Mouse (Mus musculus): ENCODE measurements at regions not wholly inside any gene's neighbourhood (a gene's known extent, or its start where the extent isn't known, plus 50 kb on each side); places are given as distances from the start of the nearest gene placed in this dataset.

DNA sequence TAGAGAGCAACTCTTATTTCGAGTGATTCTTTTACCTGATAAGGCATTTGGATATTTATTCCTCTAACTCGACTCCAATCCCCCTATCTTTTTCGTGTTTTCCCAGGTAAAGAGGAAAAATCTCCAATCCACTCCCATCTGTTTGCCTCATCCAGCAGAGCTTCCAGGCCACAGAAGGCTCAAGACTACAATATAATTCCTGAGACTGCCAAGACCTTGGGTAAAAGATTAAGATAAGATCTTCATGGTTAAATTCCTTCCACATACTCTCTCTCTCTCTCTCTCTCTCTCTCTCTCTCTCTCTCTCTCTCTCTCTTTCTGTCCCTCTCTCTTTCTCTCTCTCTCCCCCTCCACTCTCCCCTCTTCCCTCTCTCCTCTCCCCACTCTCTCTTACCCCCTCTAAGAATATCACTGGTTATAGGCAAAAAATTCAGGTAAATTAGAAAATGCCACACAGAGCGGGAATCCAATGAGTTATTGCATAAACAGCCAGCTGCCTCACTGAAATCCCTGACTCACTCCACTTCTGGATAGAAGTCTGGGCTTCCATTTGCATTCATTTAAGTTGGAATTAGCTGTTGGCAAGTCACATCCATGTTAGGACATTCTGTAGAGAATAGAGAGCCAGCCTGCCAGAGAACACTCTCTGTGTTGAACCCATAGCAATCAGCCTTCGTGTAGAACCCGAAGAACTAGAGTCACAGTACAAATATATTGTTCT, 78.9 kb upstream of the Cav2 start:
- H3K27ac ChIP-seq: no peak overlapping the region
- 85% methylated on average over 6 of the region's 6 CpGs for WGBS
- H3K27me3 ChIP-seq (ENCODE audit: insufficient read depth, poor library complexity, severe bottlenecking): no peaks in the 10 kb centered on the region
- peaks cover 6% of the 10 kb centered on the region for H3K4me1 ChIP-seq (replicated peaks)
- H3K4me3 ChIP-seq: no peak overlapping the region
- no peak for DNase-seq (ENCODE audit: low spot score)
- H3K36me3 ChIP-seq: no peaks in the 10 kb centered on the region
- no peaks in the 10 kb centered on the region for H3K9me3 ChIP-seq

DNA sequence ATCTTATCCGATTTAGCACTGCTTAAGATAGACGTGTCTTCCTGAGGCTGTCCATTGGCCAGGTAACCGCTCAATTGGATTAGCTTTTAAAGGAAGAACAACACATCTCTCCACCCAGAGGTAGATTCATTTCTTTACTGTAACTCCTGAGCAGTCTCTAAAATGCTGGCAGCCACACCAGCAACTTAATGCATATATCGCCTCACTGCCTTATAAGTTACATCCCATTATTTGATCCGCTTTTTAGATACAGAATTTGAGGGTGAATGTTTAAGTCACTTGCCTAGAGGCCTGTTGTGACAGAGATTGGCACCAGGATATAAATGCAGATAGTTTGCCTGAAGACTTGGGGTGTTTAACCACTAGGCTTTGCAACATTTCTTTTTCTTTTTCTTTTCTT, 77.7 kb upstream of the Cav2 start:
- WGBS: 94% methylated on average over 5 of the region's 5 CpGs
- Histone ChIP-seq H3K9me3 (no peaks in the 10 kb centered on the region), H3K4me3 (no peak overlapping the region), H3K27me3 (ENCODE audit: insufficient read depth, poor library complexity, severe bottlenecking) (no peaks in the 10 kb centered on the region), H3K4me1 (replicated peaks) (peaks cover 6% of the 10 kb centered on the region), H3K36me3 (no peaks in the 10 kb centered on the region), H3K27ac (no peak overlapping the region)
- no peak for DNase-seq (ENCODE audit: low spot score)

DNA sequence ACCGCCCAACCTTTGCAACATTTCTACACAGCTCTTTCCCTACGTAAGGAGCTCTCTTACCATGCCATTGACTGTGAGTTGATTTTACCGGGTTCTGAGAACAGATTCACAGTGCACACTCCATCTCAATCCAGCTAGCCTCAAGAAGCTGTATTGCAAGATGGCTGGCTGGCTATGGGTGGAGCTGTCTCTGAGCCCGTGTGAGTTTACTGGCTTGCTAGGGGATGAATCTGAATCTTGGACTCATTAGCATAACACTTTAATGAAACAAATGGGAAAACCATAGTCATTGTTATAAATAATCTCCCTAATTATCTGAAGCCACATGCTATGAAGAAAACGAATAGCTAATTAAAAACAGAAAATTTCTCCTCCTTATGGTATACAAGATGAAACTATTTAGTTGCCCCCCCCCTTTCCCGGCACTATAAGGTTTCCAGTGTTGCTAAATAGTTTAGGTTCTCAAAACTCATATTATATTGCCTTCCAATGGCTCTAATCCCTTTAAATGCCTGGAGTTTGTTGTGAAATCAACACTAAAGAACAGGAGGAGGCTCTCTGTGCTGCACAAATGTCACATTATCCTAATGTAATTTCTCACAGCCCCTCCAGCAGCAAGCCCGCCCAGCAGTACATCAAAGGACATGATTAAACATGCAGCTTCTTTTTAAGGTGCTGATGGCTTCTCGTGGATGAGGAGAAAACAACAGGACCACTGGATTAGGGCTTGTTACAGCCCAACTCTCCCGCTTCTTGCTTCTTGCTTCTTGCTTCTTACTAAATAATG, 76.9 kb upstream of the Cav2 start:
- Histone ChIP-seq H3K27me3 (ENCODE audit: insufficient read depth, poor library complexity, severe bottlenecking) (no peaks in the 10 kb centered on the region), H3K36me3 (no peaks in the 10 kb centered on the region), H3K27ac (no peak overlapping the region), H3K9me3 (no peaks in the 10 kb centered on the region), H3K4me3 (no peak overlapping the region), H3K4me1 (replicated peaks) (peaks cover 6% of the 10 kb centered on the region)
- no peak for DNase-seq (ENCODE audit: low spot score)
- 63% methylated on average over 9 of the region's 9 CpGs for WGBS

DNA sequence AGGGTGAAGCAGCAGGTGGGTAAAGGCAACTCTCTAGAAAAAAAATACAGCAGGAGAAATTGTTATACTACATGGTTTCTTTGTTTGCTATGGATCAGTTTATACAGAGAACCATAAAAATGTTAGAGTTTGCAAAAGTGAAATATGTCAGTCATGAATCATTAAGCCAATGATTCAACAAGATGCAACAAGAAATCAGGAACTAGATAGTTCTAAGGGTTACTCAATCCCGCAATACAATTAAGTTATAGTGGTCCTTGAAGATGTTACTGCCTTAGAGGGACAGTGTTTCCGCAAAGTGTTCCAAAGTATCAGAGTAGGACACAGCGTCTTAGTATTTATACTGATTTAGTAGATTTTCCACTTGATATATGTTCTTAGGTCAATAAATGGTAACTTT, 74.1 kb upstream of the Cav2 start:
- H3K9me3 ChIP-seq: no peaks in the 10 kb centered on the region
- H3K36me3 ChIP-seq: no peaks in the 10 kb centered on the region
- no peak overlapping the region for H3K4me3 ChIP-seq
- WGBS: 93% methylated on average over 3 of the region's 3 CpGs
- H3K27ac ChIP-seq: no peak overlapping the region
- H3K4me1 ChIP-seq (replicated peaks): peaks cover 9% of the 10 kb centered on the region
- no peaks in the 10 kb centered on the region for H3K27me3 ChIP-seq (ENCODE audit: insufficient read depth, poor library complexity, severe bottlenecking)
- no peak for DNase-seq (ENCODE audit: low spot score)

DNA sequence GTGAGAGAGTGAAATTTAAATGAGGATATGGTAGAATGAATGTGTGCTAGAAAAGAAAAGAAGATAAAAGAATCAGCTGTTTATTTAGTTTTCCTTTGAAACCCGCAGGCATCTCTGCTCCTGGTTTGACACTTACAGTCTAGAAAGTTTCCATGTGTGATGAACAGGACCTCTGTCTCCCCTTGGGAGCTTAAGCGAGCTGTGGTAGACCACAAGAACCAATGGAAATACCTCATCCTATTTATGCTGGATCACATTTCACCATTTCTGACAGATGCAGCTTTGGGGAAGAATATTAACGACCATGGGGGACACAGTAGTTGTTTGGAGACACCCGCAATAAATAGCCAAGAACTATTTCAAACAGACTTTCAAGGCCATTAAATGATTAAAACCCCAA, 71.2 kb upstream of the Cav2 start:
- Histone ChIP-seq H3K27me3 (ENCODE audit: insufficient read depth, poor library complexity, severe bottlenecking) (no peaks in the 10 kb centered on the region), H3K36me3 (no peaks in the 10 kb centered on the region), H3K9me3 (no peaks in the 10 kb centered on the region), H3K4me1 (replicated peaks) (0 out of 2 replicates have a peak, but pooled peaks cover 2% of the 10 kb centered on the region), H3K4me3 (no peak overlapping the region), H3K27ac (no peak overlapping the region)
- WGBS: 69% methylated on average over 4 of the region's 4 CpGs
- no peak for DNase-seq (ENCODE audit: low spot score)

DNA sequence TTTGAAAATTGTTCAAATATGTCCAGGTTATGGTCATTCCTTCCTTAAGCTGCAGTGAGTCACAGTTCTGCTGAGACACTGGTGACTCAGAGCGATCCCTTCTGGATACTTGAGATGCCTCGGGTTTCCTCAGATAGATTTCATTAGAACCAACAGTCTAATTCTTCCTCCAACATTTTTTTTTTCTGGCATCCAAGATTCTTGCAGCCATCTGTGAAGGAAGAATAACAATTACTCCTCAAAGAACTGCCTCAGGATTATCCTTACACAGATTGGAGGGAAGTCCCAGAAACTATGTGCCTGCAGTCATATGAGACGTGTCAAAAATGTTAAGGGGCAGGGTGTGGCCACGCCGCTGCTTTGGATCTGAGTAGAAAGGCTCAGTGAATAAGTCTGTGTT, 69.6 kb upstream of the Cav2 start:
- WGBS: 64% methylated on average over 5 of the region's 5 CpGs
- peak; percentile 8 for DNase-seq (ENCODE audit: low spot score)

DNA sequence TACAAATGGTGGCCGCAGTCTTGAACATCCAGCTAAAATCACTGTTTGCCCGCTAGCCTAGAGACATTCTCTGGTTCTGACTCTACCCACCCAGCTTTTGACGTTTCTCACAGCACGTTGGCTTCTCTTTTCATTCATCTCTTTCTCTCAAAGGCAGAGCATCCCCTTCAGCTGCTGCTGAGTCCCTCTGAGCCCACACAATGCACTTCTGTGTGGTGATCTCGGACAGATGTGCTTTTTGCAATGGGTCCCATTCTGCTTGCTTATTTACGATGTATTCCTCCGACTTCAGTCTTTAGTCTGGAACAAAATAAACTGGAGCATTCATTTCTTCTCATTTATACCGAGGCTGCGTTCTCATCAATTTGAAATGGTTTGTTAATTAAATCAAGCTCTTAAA, 66.2 kb upstream of the Cav2 start:
- Histone ChIP-seq H3K27me3 (ENCODE audit: insufficient read depth, poor library complexity, severe bottlenecking) (no peaks in the 10 kb centered on the region), H3K9me3 (no peaks in the 10 kb centered on the region), H3K4me1 (replicated peaks) (0 out of 2 replicates have a peak, but pooled peaks cover 2% of the 10 kb centered on the region), H3K36me3 (no peaks in the 10 kb centered on the region), H3K27ac (no peak overlapping the region), H3K4me3 (no peak overlapping the region)
- DNase-seq (ENCODE audit: low spot score): no peak
- WGBS: 57% methylated on average over 9 of the region's 9 CpGs

More for the DNA sequence above, 69.6 kb upstream of the Cav2 start:
- Histone ChIP-seq H3K27ac (no peak overlapping the region), H3K9me3 (no peaks in the 10 kb centered on the region), H3K36me3 (no peaks in the 10 kb centered on the region), H3K4me3 (no peak overlapping the region), H3K27me3 (ENCODE audit: insufficient read depth, poor library complexity, severe bottlenecking) (no peaks in the 10 kb centered on the region), H3K4me1 (replicated peaks) (0 out of 2 replicates have a peak, but pooled peaks cover 2% of the 10 kb centered on the region)

DNA sequence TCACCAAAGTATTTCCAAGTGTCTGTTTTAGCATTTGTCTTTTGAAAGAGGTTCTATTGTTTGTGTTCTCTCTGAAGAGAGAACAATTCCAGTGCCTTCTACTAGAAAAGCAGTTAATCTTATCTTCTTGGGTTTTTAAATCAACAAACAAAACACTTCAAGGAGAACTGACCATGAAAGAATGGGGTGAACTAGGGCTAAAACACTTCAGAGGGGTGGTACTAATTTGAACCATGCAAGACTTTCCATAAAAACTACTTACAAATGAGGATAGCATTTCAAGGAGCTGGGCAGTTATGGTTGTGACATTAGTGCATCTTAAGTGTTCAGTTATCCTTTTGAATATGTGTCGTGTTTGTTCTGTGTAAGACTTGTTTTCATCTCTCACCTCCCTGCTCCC, 64.5 kb upstream of the Cav2 start:
- Histone ChIP-seq H3K27ac (no peak overlapping the region), H3K4me3 (no peak overlapping the region), H3K36me3 (no peaks in the 10 kb centered on the region), H3K4me1 (replicated peaks) (0 out of 2 replicates have a peak, but pooled peaks cover 1% of the 10 kb centered on the region), H3K9me3 (no peaks in the 10 kb centered on the region), H3K27me3 (ENCODE audit: insufficient read depth, poor library complexity, severe bottlenecking) (no peaks in the 10 kb centered on the region)
- DNase-seq (ENCODE audit: low spot score): no peak
- WGBS: 75% methylated on average over 1 of the region's 1 CpGs

DNA sequence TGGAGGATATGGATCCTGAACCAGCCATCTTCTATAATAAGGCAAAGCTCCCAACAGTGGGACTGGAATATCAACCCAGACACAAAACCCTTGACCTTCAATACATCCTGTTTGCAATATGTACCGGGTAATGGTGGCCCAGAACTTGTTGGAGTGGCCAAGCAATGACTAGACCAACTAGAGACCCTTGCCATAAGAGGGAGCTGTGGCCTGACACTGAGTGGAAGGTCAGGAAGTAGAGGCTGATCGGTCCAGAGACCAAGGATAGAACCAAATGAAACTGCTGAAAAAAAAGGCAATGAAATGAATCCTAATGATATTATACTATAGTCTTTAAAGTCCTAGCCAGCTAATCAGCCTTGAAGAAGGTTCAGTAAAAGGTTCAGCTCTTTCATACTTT, 57.2 kb upstream of the Cav2 start:
- Histone ChIP-seq H3K4me1 (replicated peaks) (no peaks in the 10 kb centered on the region), H3K4me3 (no peak overlapping the region), H3K27ac (no peak overlapping the region), H3K9me3 (no peaks in the 10 kb centered on the region), H3K36me3 (no peaks in the 10 kb centered on the region), H3K27me3 (ENCODE audit: insufficient read depth, poor library complexity, severe bottlenecking) (no peaks in the 10 kb centered on the region)
- 87% methylated on average over 2 of the region's 2 CpGs for WGBS
- DNase-seq (ENCODE audit: low spot score): no peak

DNA sequence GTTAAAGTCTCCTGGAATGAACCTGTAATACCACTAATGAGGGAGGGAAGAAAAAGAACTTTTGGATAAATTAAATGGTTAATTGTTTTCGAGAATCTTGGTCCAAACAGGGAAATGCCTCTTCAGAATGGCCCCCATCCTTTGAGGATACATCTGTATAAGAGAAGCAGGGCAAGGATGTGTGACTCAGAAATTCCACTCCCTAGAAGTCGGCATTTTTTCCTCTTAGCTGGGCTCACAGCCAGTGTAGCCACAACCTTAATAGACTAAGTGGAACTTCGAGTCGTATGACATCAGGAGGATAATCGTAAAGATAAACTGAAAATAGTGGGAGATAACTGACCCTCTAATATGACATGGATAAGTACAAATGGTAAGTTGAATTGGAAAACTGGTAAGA, 56.1 kb upstream of the Cav2 start:
- Histone ChIP-seq H3K4me3 (no peak overlapping the region), H3K36me3 (no peaks in the 10 kb centered on the region), H3K27me3 (ENCODE audit: insufficient read depth, poor library complexity, severe bottlenecking) (no peaks in the 10 kb centered on the region), H3K4me1 (replicated peaks) (no peaks in the 10 kb centered on the region), H3K27ac (no peak overlapping the region), H3K9me3 (no peaks in the 10 kb centered on the region)
- DNase-seq (ENCODE audit: low spot score): no peak
- 91% methylated on average over 5 of the region's 5 CpGs for WGBS

DNA sequence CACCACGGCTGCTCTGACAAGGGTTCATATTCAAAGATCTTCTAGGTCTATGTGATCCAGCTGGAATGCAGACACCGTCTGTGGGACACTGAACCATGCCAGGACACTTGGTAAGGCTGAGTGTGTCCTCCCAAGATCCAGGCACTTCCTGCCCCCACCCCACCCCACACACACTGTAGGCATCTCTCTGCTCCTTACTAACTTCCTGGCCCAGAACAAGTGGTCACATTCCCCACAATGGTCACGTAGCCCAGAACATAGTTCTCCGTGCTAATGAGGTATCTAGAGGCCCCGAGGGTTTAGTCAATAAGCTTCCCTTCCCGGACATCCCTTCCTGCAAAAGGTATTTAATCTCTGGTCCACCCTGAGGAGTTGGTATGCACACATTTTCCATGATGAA, 54.5 kb upstream of the Cav2 start:
- no peak for DNase-seq (ENCODE audit: low spot score)
- 90% methylated on average over 6 of the region's 6 CpGs for WGBS
- Histone ChIP-seq H3K4me3 (no peak overlapping the region), H3K36me3 (no peaks in the 10 kb centered on the region), H3K9me3 (no peaks in the 10 kb centered on the region), H3K27me3 (ENCODE audit: insufficient read depth, poor library complexity, severe bottlenecking) (no peaks in the 10 kb centered on the region), H3K4me1 (replicated peaks) (no peaks in the 10 kb centered on the region), H3K27ac (no peak overlapping the region)

All from hindbrain, embryonic 10.5 days (tissue).